Mouse (Mus musculus): ENCODE results near the gene Dbi.

- TF ChIP-seq GATA1 (IDR thresholded peaks at IDR 0.05; ENCODE audit: low read length) (no peak), TAL1 (IDR thresholded peaks at IDR 0.05; ENCODE audit: low read length) (no peak)
Observed at GRCm38 (mm10) chr1:120077746-120078410, 43.0 kb downstream of the Dbi start.
